Mouse (Mus musculus): Measurements from ENCODE around the gene Ccdc92b.

DNA sequence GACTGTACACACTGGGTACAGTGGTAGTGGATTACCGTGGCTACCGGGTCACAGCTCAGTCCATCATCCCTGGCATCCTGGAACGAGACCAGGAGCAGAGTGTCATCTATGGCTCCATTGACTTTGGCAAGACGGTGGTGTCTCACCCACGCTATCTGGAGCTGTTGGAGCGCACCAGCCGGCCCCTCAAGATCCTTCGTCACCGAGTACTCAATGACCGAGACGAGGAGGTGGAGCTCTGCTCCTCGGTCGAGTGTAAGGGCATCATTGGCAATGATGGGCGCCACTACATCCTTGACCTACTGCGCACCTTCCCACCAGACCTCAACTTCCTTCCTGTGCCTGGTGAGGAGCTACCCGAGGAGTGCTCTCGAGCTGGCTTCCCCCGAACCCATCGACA is 42.2 kb downstream of the Ccdc92b start:
- TF ChIP-seq POLR2A (IDR thresholded peaks at IDR 0.05; ENCODE audit: insufficient read length, low read depth) (no peak), MAX (IDR thresholded peaks at IDR 0.05; ENCODE audit: low read depth) (no peak), USF1 (IDR thresholded peaks at IDR 0.05; ENCODE audit: low read depth) (no peak), CEBPB (IDR thresholded peaks at IDR 0.05; ENCODE audit: insufficient read depth, poor library complexity, severe bottlenecking) (no peak)
